Mouse (Mus musculus): ENCODE measurements at regions not wholly inside any gene's neighbourhood (a gene's known extent, or its start where the extent isn't known, plus 50 kb on each side); places are given as distances from the start of the nearest gene placed in this dataset.

DNA sequence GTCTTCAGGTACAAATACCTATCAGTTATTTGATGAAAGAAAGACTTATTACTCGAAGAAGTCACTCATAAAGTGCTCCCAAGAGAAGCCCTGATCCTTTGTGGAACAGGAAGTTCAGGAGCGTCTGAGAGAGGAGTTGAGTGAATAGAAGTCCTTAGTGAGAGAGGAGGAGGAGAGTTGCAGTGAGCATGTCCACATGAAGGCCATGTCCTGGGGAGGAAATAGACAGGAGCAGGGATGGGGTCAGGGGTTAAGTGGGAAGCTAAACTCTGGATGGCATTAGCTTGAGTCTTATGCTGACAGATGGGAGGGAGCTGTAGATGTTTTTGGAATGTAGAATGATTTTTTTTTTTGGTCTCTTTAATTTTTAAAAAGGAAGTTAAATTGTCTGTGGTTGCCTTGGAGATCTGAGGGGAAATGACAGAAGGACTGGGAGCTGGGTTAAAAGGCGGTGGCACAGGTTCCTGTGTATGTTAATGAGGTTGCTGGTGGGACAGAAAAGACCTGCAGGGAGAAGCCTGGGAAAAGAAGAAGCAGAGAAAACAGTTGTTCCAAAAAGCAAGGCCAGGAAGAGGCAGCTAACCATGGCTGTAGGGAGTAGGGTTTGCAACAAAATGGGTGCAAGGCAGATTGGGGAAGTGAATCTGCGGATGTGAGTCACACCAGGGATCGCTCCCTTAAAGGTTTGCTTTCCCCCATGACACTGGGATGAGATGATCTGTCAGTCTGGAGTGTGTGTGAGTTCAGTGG lies 128.9 kb downstream of the 4933412E24Rik start:
- Histone ChIP-seq H3K36me3 (no peaks in the 10 kb centered on the region), H3K27me3 (no peaks in the 10 kb centered on the region), H3K27ac (replicated peaks) (no peak overlapping the region), H3K4me3 (no peak overlapping the region), H3K9me3 (no peaks in the 10 kb centered on the region), H3K9ac (replicated peaks) (no peak overlapping the region), H3K4me2 (replicated peaks) (no peak overlapping the region), H3K4me1 (no peaks in the 10 kb centered on the region)
- ATAC-seq (replicated peaks): no peak
- 54% methylated on average over 5 of the region's 5 CpGs for WGBS

DNA sequence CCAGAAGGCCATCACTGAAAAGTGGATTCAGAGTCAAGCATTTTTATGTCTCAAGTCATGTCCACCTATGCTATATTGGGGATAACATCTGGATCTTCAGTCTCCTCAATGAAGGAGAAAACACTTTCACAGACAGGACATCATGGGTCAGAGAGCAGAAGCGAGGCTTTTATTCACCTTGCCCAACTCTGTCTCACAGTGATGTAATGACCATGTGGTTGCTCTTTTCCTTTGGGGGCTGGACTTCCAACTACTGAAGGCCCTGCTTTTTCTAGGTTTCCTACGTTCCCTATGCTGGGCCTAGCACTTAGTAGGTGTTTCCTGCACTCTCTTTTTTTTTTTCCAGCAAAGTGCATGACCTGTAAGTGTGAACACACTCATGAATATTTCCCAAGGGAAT lies 130.4 kb downstream of the 4933412E24Rik start:
- no peaks in the 10 kb centered on the region for H3K9me3 ChIP-seq
- H3K36me3 ChIP-seq: no peaks in the 10 kb centered on the region
- no peak overlapping the region for H3K27ac ChIP-seq (replicated peaks)
- ATAC-seq (replicated peaks): no peak
- H3K4me3 ChIP-seq: no peak overlapping the region
- H3K4me1 ChIP-seq: no peaks in the 10 kb centered on the region
- WGBS: 83% methylated on average over 2 of the region's 2 CpGs
- H3K27me3 ChIP-seq: no peaks in the 10 kb centered on the region
- H3K4me2 ChIP-seq (replicated peaks): no peak overlapping the region
- no peak overlapping the region for H3K9ac ChIP-seq (replicated peaks)

DNA sequence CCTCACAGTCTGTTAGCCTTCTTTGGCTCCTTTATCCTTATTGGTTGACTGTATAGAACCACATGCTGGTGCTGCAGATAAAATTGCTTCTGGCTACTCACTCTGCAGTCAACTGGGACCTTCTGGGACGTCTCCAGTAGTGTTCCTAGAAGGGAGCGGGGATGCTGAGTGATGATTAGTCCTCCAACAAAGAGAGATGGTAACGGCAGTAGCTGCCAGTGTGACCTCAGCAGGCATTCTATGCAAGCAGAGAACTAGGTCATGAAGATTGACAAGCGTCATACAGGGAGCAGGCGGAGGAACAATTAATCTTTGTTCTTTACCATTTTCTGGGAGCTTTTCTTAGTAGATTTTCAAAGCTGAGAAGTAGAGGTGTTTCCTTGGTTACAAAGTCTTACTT lies 134.0 kb downstream of the 4933412E24Rik start:
- ATAC-seq (replicated peaks): no peak
- Histone ChIP-seq H3K36me3 (no peaks in the 10 kb centered on the region), H3K27me3 (no peaks in the 10 kb centered on the region), H3K9me3 (no peaks in the 10 kb centered on the region), H3K4me1 (no peaks in the 10 kb centered on the region), H3K4me2 (replicated peaks) (no peak overlapping the region), H3K27ac (replicated peaks) (no peak overlapping the region), H3K4me3 (no peak overlapping the region), H3K9ac (replicated peaks) (no peak overlapping the region)
- WGBS: 67% methylated on average over 5 of the region's 5 CpGs

DNA sequence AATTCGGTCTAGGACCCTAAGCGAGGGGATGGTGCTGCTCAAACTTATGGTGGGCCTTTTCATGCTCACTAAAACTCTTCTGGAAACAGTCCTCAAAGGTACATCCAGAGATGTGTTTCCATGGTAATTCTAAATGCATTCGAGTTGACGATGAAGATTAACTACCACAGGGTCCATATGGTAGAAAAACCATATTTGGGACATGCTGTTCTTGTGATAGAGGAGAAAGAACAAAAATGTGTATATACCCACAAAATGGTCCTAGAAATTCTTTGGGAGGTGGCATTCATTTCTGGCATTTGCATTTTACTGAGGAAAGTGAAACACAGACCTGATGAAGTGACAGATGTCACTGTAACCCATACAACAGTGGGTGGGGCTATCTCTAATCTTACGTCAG lies 136.0 kb downstream of the 4933412E24Rik start:
- H3K27ac ChIP-seq (replicated peaks): no peak overlapping the region

DNA sequence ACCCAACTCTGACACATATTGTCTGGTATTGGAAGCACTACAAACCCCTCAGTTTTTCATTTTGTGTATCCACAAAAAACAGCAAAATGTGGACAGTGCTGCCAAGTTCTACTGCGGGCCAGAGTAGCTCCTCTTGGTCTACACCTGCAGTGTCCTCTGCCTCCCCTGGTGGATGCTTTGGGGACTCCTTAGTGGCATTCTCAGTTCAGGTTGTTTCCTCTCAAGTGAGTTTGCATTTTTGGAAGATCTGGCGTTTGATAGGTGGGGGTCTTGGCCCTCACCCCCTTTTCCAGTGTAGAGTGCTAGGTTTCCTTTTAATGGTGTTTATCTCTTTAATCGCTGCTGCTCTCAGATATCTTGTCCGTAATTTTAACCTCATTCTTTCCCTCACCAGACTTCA lies 137.1 kb downstream of the 4933412E24Rik start:
- H3K4me2 ChIP-seq (replicated peaks): no peak overlapping the region
- 92% methylated on average over 4 of the region's 4 CpGs for WGBS
- no peak for ATAC-seq (replicated peaks)
- H3K27ac ChIP-seq (replicated peaks): no peak overlapping the region
- H3K9ac ChIP-seq (replicated peaks): no peak overlapping the region
- H3K4me3 ChIP-seq: no peak overlapping the region
- no peaks in the 10 kb centered on the region for H3K27me3 ChIP-seq
- H3K9me3 ChIP-seq: no peaks in the 10 kb centered on the region
- H3K4me1 ChIP-seq: no peaks in the 10 kb centered on the region
- no peaks in the 10 kb centered on the region for H3K36me3 ChIP-seq

More for the DNA sequence above, 136.0 kb downstream of the 4933412E24Rik start:
- Histone ChIP-seq H3K36me3 (no peaks in the 10 kb centered on the region), H3K4me1 (no peaks in the 10 kb centered on the region), H3K4me3 (no peak overlapping the region), H3K4me2 (replicated peaks) (no peak overlapping the region), H3K9ac (replicated peaks) (no peak overlapping the region), H3K9me3 (no peaks in the 10 kb centered on the region), H3K27me3 (no peaks in the 10 kb centered on the region)
- no peak for ATAC-seq (replicated peaks)
- WGBS: 85% methylated on average over 5 of the region's 5 CpGs

DNA sequence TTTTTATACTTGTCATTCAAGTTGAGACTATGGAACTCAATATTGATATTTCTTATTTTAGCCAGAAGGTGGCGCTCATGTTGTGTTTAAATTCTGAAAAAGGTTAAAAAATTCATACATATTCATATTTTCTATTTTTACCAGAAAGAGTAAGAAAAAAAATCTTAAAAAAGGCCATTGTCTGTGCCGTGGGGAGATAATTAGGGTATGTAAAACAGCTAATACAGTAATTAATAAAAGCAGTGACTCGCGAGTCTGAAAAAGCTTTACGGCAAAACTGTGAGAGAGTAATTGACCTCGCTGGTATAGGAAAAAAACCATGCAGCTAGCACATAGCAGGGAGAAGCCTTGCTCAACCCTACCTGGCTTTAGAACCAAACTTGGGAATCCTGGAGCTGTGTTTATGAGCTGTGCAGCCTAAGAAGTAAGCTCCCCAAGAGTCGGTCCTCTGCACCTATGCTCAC lies 140.1 kb downstream of the 4933412E24Rik start:
- Histone ChIP-seq H3K27me3 (no peaks in the 10 kb centered on the region), H3K4me2 (replicated peaks) (no peak overlapping the region), H3K9ac (replicated peaks) (no peak overlapping the region), H3K9me3 (no peaks in the 10 kb centered on the region), H3K27ac (replicated peaks) (no peak overlapping the region), H3K36me3 (no peaks in the 10 kb centered on the region), H3K4me3 (no peak overlapping the region), H3K4me1 (no peaks in the 10 kb centered on the region)
- 36% methylated on average over 7 of the region's 7 CpGs for WGBS
- peak; percentile 57; the same call in 1 of the 2 replicates for ATAC-seq (replicated peaks)

DNA sequence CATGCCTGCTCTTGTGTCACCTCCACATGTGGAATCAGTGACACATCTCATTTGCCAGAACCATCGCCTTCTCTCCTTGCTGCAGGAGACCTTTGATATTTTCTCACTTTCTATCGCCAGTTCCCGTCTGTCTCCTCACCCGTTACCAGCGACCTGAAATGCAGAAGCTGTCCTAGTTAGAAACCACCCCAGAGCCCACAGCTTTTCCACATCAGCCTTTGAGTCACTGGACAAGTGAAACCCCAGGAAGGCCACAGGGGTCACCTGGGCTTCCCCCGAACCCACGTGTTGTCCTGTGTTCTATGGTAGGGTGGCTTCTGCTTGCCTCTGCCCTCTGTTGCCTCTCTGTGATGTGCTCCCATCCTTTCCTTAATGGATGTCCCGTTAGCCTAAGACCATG lies 149.7 kb downstream of the 4933412E24Rik start:
- ATAC-seq (replicated peaks): no peak
- Histone ChIP-seq H3K9me3 (no peaks in the 10 kb centered on the region), H3K27me3 (no peaks in the 10 kb centered on the region), H3K9ac (replicated peaks) (no peak overlapping the region), H3K27ac (replicated peaks) (no peak overlapping the region), H3K4me1 (0 out of 2 replicates have a peak, but pooled peaks cover 3% of the 10 kb centered on the region), H3K36me3 (no peaks in the 10 kb centered on the region), H3K4me2 (replicated peaks) (no peak overlapping the region), H3K4me3 (no peak overlapping the region)
- 96% methylated on average over 8 of the region's 8 CpGs for WGBS

DNA sequence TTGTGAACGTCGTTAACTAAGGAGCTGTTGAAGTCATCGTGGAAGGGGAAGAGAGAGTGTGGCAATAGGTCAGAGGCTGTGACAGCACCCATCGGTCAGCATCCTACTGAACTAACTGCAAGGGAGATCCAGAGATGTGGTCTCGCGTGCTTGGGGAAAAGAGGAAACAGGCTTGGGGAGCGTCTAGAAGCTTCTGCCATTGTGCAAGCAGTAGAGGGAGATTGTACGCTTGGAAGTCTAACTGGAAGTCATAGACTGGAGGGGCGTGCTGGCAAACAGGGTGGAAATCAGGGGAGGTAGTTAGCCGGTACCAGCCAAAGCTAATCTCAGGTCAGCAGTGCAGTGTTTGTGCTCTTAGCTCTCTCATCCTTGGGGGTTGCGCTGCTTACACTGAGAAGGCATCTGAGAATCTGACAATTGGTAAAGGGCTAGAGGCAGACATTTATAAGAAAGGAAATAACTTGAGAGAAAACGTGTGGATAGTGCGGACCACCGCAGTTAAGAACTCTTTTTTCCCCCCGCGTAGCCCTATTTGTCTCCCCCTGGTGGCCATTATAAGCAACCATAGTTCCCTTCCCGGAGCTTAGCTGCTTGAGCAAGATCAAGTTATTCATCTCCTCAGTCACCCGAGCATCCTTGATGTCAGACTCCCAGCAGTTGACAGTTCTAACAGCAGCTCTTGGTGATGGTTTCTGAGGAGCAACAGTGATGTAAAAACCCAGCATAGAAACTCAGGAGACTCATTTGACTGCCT lies 151.5 kb downstream of the 4933412E24Rik start:
- ATAC-seq (replicated peaks): peak; percentile 15; the same call in 1 of the 2 replicates
- H3K9me3 ChIP-seq: no peaks in the 10 kb centered on the region
- H3K9ac ChIP-seq (replicated peaks): no peak overlapping the region
- no peak overlapping the region for H3K4me2 ChIP-seq (replicated peaks)
- no peak overlapping the region for H3K4me3 ChIP-seq
- no peaks in the 10 kb centered on the region for H3K36me3 ChIP-seq
- H3K4me1 ChIP-seq: 0 out of 2 replicates have a peak, but pooled peaks cover 3% of the 10 kb centered on the region
- H3K27ac ChIP-seq (replicated peaks): no peak overlapping the region
- no peaks in the 10 kb centered on the region for H3K27me3 ChIP-seq
- WGBS: 55% methylated on average over 18 of the region's 18 CpGs

DNA sequence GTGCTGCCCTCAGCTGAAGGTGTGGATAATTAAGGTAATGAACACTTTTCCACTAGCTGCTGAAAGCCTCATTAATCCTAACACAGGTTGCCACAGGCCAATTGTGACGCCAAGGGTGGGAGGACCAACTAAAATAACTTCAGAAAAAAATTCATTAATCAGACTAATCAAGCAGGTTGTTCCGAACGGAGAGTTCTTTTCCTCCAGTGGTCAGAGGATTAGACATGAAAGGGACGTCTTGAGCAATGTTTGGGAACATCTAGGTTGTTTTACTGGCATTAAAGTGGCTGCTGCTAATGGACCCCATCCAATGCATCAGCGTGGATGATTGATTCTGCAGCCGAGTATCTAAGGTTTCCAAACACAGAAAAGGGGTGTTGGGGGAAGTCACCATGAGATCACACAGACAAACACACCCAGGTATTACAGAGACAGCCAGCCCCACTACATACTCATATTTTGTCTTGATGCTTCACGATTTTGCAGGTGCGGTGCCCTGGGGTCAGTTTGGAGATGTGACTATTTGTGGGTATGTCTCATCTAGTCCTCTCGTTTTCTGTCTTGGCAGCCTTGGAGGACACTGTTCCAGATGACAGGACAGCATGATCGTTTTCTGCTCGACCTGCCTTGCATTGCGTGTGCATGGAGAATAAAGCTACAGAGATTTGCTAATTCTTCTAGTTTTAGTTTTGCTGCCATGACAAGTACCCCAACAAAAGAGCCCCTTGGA lies 164.0 kb downstream of the 4933412E24Rik start:
- Histone ChIP-seq H3K4me3 (no peak overlapping the region), H3K36me3 (no peaks in the 10 kb centered on the region), H3K4me1 (no peaks in the 10 kb centered on the region), H3K9me3 (no peaks in the 10 kb centered on the region), H3K27ac (replicated peaks) (no peak overlapping the region), H3K27me3 (no peaks in the 10 kb centered on the region), H3K9ac (replicated peaks) (no peak overlapping the region), H3K4me2 (replicated peaks) (no peak overlapping the region)
- 58% methylated on average over 12 of the region's 12 CpGs for WGBS
- ATAC-seq (replicated peaks): no peak

DNA sequence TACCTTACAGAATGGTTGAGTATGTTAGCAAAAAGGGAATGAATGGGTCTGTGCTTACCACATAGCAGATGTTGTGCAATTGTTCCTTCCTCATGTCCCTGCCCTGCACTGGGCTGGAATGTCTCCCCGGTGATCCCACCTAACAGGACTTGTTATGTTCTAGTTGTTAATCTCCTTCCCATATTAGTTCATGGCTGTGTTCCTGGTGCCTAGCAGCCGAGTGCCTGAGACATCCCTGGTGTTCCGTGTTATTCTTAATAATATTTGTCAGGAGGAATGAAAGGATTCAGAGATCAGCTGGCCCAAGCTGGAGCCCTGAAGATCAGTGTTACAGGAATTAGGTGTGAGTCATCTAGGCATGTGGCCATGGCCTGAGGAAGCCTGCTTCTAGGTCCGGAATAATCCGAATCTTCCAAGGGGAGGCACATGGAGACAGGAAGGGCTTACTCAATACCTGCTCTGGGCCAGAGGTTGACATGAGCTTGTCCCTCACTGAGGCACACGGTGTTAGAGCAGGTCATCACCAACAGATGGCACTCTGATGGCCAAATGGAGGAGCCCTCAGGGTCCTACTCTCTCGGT lies 171.2 kb downstream of the 4933412E24Rik start:
- 83% methylated on average over 7 of the region's 7 CpGs for WGBS
- no peaks in the 10 kb centered on the region for H3K36me3 ChIP-seq

DNA sequence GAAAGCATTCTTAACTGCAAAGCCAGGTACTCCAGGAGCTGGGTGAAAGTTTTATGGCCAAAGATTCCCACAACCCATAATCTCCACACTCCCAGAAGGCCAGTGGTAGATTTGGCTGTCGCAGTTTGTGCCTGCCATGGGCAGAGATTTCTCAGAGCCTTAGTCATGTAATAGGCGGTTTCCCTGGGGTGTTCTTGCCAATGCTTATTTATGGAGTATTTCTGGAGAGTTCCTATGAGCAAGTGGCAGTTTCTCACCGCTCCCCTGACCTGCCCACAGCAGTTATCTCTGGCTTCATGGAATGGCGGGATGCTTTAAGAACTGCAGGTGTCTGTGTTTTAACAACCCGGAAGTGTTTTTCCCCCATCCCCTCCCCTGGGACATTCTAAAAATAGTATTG lies 179.8 kb downstream of the 4933412E24Rik start:
- no peaks in the 10 kb centered on the region for H3K36me3 ChIP-seq

More for the DNA sequence above, 171.2 kb downstream of the 4933412E24Rik start:
- H3K4me3 ChIP-seq: no peak overlapping the region
- H3K4me2 ChIP-seq (replicated peaks): no peak overlapping the region
- H3K27ac ChIP-seq (replicated peaks): no peak overlapping the region
- H3K9ac ChIP-seq (replicated peaks): no peak overlapping the region
- ATAC-seq (replicated peaks): no peak
- 0 out of 2 replicates have a peak, but pooled peaks cover 5% of the 10 kb centered on the region for H3K4me1 ChIP-seq
- no peaks in the 10 kb centered on the region for H3K9me3 ChIP-seq
- H3K27me3 ChIP-seq: no peaks in the 10 kb centered on the region

More for the DNA sequence above, 179.8 kb downstream of the 4933412E24Rik start:
- no peak for ATAC-seq (replicated peaks)
- Histone ChIP-seq H3K4me3 (no peak overlapping the region), H3K9ac (replicated peaks) (no peak overlapping the region), H3K27me3 (no peaks in the 10 kb centered on the region), H3K9me3 (no peaks in the 10 kb centered on the region), H3K4me2 (replicated peaks) (no peak overlapping the region), H3K27ac (replicated peaks) (no peak overlapping the region), H3K4me1 (0 out of 2 replicates have a peak, but pooled peaks cover 5% of the 10 kb centered on the region)
- WGBS: 86% methylated on average over 5 of the region's 5 CpGs
